Mouse (Mus musculus) inflammation-experienced regulatory T-cells, adult 6 months (primary cell): ENCODE results near the gene Vmn2r56. TPM values are rescaled to one million over a fixed set of nuclear protein-coding genes. Genes with fewer than 3 reads are reported as not detected.
"Not testable (repeated sequence)": the region's sequence is repeated elsewhere in the genome, so short reads cannot be mapped to it uniquely, and the experiment has no call there.

Experiments
- ATAC-seq: one replicate; pipeline ENCODE4 v1.8.0; 2017
- polyA plus RNA-seq, 3 experiments: library from polyadenylated mRNA; unstranded; fragments of 100-300 nt; shearing (Covaris generic); gene quantifications; one replicate each; pipeline ENCODE4 v1.2.1; 2017

The Vmn2r56 gene
- polyA plus RNA-seq, result under 1 TPM in 1 of 3 experiments, not detected in 2; 0.12 TPM

DNA sequence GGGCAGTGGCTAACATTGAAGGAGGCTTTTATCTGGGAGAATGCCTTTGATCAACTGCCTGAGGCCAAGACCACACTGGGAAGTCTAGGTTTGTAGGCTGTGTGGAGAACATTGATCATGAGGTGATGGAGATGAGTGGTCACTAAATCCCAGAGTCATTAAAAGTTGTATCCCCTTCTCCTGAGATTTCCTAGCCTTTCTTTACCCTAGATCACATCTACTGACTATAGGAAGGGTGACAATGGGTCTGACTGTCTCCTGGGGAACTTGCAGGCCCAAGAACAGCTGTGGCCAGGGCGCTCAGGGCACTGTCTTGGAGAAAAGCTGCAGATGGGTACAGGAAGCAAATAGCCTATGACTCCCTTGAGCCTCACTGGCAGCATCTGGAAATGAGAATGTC is at the start of gene Vmn2r56:
Vmn2r56 (minus strand) TSS at position 101 of the 400 bp plus-strand sequence.
- ATAC-seq, result no peak

DNA sequence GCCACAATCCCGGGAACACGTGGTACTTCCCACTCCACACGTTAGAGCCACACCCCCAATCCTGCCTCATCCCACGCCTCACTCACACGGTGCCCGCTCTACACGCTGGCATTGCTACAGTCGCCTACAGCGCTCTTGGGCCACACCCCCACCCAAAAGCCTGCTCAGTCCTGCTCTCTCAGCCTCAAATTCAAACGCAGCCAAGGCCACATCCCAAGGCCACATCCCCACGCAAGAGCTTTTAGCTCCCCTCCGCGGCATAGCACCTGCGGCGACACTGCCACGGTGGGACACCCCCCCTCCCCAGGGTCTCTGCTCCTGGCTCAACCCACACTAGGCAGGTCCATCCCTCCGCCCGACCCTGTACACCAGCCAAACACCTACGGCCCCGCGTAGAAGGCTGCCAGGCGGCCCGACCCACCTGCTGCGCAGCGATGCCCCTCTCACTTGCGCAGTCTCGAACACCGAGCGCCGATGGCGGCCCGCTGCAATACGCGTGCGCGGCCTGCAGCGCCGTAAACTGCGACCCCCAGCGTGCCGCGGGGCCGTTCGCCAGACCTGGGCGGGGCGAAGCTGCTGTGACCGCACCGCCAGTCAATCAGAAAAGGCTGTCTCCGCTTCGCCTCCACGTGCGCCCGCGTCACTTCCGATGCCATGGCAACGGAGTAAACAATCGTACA is 45.5 kb upstream of the Vmn2r56 start:
- peak; percentile 88 for ATAC-seq

DNA sequence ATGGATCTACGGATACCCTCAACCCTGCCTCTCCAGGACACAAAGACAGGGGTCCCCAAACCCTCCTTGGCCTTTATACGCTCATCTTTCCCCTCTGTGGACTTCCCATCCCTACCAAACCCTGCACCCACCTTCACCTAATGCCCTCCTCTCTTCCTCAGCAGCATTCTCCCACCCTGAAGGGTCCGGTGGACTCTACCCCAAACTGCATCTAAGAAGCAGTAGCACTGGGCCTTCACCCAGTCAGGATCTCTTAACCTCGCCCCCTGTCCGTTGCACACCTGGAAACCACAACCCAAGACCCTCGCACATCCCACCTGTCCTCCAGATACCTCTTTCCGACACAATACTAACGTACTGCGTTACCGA is 45.0 kb upstream of the Vmn2r56 start:
- ATAC-seq, result no peak

DNA sequence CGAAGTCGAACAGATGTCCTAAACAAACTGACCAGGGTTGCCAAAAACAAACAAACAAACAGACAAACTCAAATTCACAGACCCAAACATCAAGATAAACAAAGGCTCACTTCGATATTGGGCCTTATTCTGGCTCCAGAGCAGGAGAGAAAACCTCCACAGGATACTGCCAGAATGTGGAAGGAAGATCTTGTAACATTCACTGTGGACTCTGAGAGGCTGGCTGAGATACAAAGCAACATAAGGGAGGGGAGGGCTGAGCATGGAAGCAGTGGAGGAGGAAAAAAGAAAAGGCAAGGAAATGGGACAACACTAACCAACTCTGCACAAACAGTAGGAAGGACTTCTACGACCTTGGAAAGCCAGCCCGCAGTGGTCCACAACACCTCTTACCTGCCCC is 44.3 kb upstream of the Vmn2r56 start:
- ATAC-seq, result no peak

DNA sequence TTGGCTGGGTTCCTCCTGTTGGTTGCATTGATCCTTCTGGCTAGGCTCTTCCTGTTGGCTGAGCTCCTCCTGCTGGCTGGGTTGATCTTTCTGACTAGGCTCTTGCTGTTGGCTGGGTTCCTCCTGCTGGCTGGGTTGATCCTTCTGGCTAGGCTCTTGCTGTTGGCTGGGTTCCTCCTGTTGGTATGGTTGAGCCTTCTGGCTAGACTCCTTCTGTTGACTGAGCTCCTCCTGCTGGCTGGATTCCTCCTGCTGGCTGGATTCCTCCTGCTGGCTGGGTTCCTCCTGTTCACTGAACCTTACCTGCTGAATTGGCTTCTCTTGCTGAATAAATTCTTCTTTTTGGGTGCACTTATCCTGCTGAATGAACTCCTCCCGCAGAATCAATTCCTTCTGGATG is 39.8 kb upstream of the Vmn2r56 start:
- no peak for ATAC-seq

DNA sequence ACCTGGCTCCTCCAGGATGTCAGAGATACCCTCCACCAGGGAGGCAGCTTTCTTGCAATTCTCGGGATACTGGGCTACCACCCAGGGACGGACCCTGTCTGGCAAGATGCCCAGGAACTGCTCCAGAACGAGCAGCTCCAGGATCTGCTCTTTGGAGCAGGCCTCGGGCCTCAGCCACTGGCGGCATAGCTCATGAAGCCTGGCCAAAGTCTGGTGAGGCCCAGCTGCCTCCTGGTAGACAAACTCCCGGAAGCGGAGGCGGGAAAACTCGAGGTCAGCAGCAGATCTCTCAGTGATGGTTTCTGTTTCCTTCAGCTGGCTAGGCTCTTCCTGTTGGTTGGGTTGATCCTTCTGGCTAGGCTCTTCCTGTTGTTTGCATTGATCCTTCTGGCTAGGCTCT is 39.3 kb upstream of the Vmn2r56 start:
- ATAC-seq, result no peak

DNA sequence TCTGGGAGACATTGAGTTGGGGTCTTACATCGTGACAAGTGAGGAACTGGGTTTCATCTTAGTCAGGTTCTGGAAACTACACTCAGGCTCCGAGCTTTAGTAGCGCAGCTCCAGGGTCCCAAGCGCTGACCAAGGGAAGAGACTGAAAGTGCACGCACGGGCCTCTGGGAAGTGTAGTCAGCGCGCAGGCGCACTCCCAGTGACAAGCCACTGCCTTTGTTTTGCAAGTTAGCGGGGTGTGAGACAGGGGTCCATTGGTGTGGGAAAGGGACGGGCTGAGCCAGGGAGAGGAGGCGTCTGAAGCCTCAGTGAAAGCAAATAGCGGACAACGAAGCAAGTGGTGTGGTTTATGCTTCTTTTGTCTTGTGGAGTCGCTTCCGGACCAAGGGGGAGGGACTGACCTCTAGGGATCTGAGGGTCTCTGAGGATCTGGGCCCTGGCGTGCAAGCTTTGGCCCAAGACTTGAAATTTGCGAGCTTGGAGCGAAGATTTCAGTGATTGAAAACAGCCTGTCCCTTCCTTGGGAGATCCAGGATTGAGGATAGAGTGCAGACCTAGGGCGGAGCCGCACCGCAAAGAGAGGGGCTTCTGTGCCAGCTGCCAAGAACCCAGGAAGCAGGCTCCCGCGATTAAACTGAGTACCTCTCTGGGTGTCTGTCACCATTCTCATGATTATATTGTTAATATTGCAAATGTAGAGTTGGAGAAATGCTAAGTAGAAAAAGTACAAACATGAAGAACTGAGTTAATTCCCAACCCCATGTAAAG is 14.8 kb upstream of the Vmn2r56 start:
- ATAC-seq, result no peak

DNA sequence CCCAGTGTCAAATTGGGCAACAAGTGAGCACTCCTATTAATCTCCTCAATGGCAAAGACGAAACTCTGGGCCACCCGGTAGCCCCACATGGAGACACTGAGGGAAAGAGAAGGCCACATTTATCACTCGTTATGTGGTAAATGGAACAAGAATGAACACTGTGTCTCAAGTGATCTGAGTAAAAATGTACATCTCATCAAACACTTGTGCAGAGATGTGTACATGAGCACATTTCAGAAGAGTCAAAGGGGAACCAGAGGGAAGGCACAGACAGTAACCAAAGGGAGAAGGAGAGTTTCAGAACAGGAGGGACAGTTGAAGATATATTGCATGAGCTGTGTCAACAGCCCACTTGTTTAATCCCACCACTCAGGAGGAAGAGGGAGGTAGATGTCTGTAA is 49.9 kb downstream of the Vmn2r56 start, which contains the start of gene Vmn2r55:
Vmn2r55 (minus strand) TSS at position 101 of the 400 bp plus-strand sequence.
- ATAC-seq, result not testable (repeated sequence)

DNA sequence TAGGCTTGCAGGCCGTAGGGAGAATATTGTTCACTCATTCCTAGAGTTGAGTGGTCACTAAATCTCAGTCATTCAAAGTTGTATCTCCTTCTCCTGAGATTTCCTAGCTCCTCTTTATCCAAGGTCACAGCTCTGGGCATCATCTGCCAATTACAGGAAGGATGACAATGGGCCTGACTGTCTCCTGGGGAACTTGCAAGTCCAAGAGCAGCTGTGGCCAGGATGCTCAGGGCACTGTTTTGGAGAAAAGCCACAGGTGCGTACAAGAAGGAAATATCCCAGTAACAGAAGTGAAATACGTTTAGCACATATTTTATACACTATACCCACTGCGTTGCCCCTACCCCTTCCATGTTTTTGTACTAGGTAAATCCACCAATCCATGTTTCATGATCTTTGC is 94.6 kb downstream of the Vmn2r56 start, which contains the start of gene Vmn2r54:
Vmn2r54 (minus strand) TSS at position 101 of the 400 bp plus-strand sequence.
- not testable (repeated sequence) for ATAC-seq

Other genes starting within 250 kb of the Vmn2r56 start
- gene 2900092C05Rik, start 222.5 kb downstream of the Vmn2r56 start, polyA plus RNA-seq, result under 1 TPM in 1 of 3 experiments, not detected in 2; 0.39 TPM
- gene Vmn2r53, start 126.2 kb downstream of the Vmn2r56 start, polyA plus RNA-seq, result under 1 TPM in 2 of 3 experiments, not detected in 1; 0.01 to 0.07 TPM
- gene Vmn2r54, start 94.7 kb downstream of the Vmn2r56 start, polyA plus RNA-seq, result not detected
- not detected for gene Vmn2r55, start 50.0 kb downstream of the Vmn2r56 start, polyA plus RNA-seq
- gene Zscan18, start 68.6 kb upstream of the Vmn2r56 start, polyA plus RNA-seq, result 1 to 10 TPM in 2 of 3 experiments, under 1 TPM in 1; 0.63 to 1.3 (median 1.1) TPM
- 10 to 100 TPM; 13.5 to 25.4 (median 19.3) TPM for gene Zfp329, start 83.9 kb upstream of the Vmn2r56 start, polyA plus RNA-seq
- 10 to 100 TPM; 62.9 to 99.3 (median 85.2) TPM for gene Zfp110, start 99.8 kb upstream of the Vmn2r56 start, polyA plus RNA-seq
- gene Zfp128, start 146.2 kb upstream of the Vmn2r56 start, polyA plus RNA-seq, result 1 to 10 TPM; 1.1 to 1.6 (median 1.6) TPM
- 10 to 100 TPM; 10.5 to 11.0 (median 10.6) TPM for gene Zscan22, start 162.8 kb upstream of the Vmn2r56 start, polyA plus RNA-seq
- gene Rps5, start 187.3 kb upstream of the Vmn2r56 start, polyA plus RNA-seq, result 1,000 to 10,000 TPM; 1,828 to 3,143 (median 2,832) TPM
- under 1 TPM in 2 of 3 experiments, not detected in 1; 0.11 to 0.28 TPM for gene Rnf225, start 192.4 kb upstream of the Vmn2r56 start, polyA plus RNA-seq
- 1 to 10 TPM; 1.8 to 3.6 (median 2.6) TPM for gene Zfp324, start 230.8 kb upstream of the Vmn2r56 start, polyA plus RNA-seq
- 1 to 10 TPM; 2.7 to 5.9 (median 4.1) TPM for gene Zfp446, start 242.8 kb upstream of the Vmn2r56 start, polyA plus RNA-seq